Mouse (Mus musculus) stomach, embryonic 14.5 days (tissue): Measurements from ENCODE around the gene Dad1. TPM values are rescaled to one million over a fixed set of nuclear protein-coding genes. Genes with fewer than 3 reads are reported as not detected.
A peak's percentile ranks its signal among the peaks of the same experiment; 100 is the strongest.
"Not testable (repeated sequence)": the region's sequence is repeated elsewhere in the genome, so short reads cannot be mapped to it uniquely, and the experiment has no call there.

Source experiments
- ATAC-seq: fragments of 200-750 bp; cut with Nextera tagmentation; 2 replicates; pipeline ENCODE4 v1.8.0; 2017; ENCODE audit warnings: low read depth, moderate TSS enrichment; ENCODE audit not compliant: insufficient number of reproducible peaks, insufficient read depth, low FRiP score
- H3K27ac ChIP-seq: fragments of 300-500 bp; sonication (generic); 2 replicates; pipeline ENCODE4 v1.5.1; 2014; ENCODE audit warnings: mild to moderate bottlenecking, low read length, moderate library complexity, mixed read lengths
- H3K27me3 ChIP-seq: fragments of 300-500 bp; sonication (generic); 2 replicates; pipeline ENCODE4 v1.6.1; 2014; ENCODE audit warnings: low read length, control low read depth, mixed read lengths; ENCODE audit not compliant: control insufficient read depth, insufficient read depth
- H3K36me3 ChIP-seq: fragments of 300-500 bp; sonication (generic); 2 replicates; pipeline ENCODE4 v1.6.1; 2014; ENCODE audit warnings: mild to moderate bottlenecking, control low read depth, low read length, moderate library complexity, mixed read lengths; ENCODE audit not compliant: control insufficient read depth, insufficient read depth
- H3K4me1 ChIP-seq: fragments of 300-500 bp; sonication (generic); 2 replicates; pipeline ENCODE4 v1.6.1; 2014; ENCODE audit warnings: low read length, control low read depth, mixed read lengths; ENCODE audit not compliant: control insufficient read depth, insufficient read depth
- H3K4me2 ChIP-seq: fragments of 300-500 bp; sonication (generic); replicated peaks from 2 replicates; pipeline ENCODE4 v1.6.1; 2014; ENCODE audit warnings: low read depth, low read length, control low read depth
- H3K4me3 ChIP-seq: fragments of 300-500 bp; sonication (generic); 2 replicates; pipeline ENCODE4 v1.5.1; 2014; ENCODE audit warnings: low read depth, low read length, control low read depth
- H3K9ac ChIP-seq: fragments of 300-500 bp; sonication (generic); replicated peaks from 2 replicates; pipeline ENCODE4 v1.6.1; 2014; ENCODE audit warnings: low read depth, mild to moderate bottlenecking, control low read depth, low read length, moderate library complexity, mixed read lengths
- H3K9me3 ChIP-seq: fragments of 300-500 bp; sonication (generic); 2 replicates; pipeline ENCODE4 v1.6.1; 2016; ENCODE audit warnings: low read depth, low read length, control low read depth; ENCODE audit not compliant: control insufficient read depth
- WGBS: fragments of 180-500 bp; shearing (Covaris S2); extraction: QIAGEN DNeasy Blood & Tissue Kit; methylation state at CpG from one replicate; pipeline ENCODE4 v1.1.7; 2014; 5-methylcytosine and 5-hydroxymethylcytosine counted together
- polyA plus RNA-seq: library from polyadenylated mRNA; unstranded; fragments of >200 nt; fragmentation: Nextera tagmentation; extraction: Ambion mirVana; gene quantifications from 2 replicates; pipeline ENCODE4 v1.2.1, GENCODE M21; 2014

Dad1 gene
- polyA plus RNA-seq, 1 experiment from 2014 or later: 406 TPM

DNA sequence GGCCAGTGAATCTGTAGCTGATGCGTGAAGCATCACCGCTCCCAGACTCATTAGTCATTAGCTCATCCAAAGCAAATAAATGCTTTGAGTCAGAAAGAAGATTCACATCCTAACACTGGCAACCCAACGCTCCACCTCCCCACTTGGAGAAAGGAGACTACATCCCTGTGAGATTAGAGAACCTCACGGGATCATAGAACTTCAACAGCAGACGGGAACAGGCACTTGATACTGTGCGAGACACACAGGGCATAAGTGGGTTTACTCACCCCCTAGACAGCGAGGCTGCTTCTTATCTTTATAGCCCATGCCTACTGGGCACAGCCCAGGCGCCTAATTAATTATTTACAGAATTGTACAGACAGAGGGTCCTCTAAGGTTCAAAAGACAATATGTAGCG lies 21.8 kb downstream of the Dad1 start:
- Histone ChIP-seq H3K9ac (no peak overlapping the region), H3K4me3 (no peak overlapping the region), H3K4me2 (no peak overlapping the region), H3K4me1 (peaks cover 20% of the 10 kb centered on the region; the same call in 1 of the 2 replicates), H3K27ac (no peak overlapping the region), H3K36me3 (peaks cover 17% of the 10 kb centered on the region; the same call in 1 of the 2 replicates), H3K9me3 (no peaks in the 10 kb centered on the region), H3K27me3 (no peaks in the 10 kb centered on the region)
- ATAC-seq: no peak
- WGBS: 60% methylated on average over 9 of the region's 9 CpGs

DNA sequence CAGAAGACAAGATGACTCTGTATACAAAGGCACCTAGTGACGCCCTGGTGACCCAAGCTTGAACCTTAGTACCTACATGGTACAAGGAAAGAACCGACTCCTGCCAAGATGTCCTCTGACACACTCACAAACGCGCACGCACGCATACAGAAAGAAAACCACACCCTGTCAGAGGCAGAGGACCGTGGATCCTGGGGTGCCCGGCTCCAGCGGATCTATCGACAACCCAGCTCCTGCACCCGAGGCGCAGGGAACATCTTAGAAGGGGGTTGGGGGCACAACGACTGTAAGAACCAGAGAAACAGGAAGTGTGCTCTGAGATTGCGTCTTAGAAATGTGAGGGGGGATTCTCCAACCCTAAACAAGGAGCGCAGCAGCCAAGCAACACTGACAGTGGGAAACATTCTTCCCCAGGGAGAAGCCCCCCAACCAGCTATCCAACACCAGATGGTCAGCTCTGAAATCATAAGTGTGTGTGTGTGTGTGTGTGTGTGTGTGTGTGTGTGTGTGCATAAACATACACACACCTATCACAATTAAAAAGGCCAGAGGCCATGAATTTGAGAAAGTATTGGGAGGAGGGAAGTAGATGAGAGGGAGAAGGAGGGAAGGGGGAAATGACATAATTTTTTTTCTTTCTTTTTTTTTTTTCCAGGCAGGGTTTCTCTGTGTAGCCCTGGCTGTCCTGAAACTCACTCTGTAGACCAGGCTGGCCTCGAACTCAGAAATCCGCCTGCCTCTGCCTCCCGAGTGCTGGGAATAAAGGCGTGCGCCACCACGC lies 22.5 kb downstream of the Dad1 start:
- H3K4me1 ChIP-seq: peaks cover 22% of the 10 kb centered on the region; the same call in 1 of the 2 replicates
- ATAC-seq: no peak

DNA sequence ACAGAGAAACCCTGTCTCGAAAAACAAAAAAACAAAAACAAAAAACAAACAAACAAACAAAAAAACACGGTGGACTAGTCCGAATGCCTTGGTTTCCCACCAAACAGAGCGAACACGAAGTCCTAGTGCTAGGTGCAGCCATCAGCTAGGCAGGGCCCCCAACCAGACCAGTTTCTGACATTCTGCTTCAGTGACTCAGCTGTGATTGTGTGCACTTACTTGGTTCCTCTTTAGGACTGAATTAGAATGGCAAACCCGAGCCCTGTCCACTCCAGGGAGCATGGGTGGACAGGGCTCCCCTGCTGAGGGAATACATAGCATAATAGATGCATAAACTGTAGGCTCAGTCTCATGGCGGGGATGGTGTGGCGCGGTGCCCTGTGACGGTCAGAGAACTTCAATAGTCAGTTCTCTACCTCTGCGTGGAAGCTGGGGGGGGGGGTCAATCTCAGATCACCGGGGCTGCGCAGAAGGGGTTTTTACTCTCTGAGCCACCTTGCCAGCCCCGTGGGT lies 23.2 kb downstream of the Dad1 start:
- H3K4me2 ChIP-seq: no peak overlapping the region
- peaks cover 22% of the 10 kb centered on the region; the same call in 1 of the 2 replicates for H3K4me1 ChIP-seq
- H3K27ac ChIP-seq: no peak overlapping the region
- 73% methylated on average over 14 of the region's 14 CpGs for WGBS
- no peak for ATAC-seq
- H3K27me3 ChIP-seq: no peaks in the 10 kb centered on the region
- no peaks in the 10 kb centered on the region for H3K9me3 ChIP-seq
- no peak overlapping the region for H3K4me3 ChIP-seq
- H3K9ac ChIP-seq: no peak overlapping the region
- peaks cover 14% of the 10 kb centered on the region; the same call in 1 of the 2 replicates for H3K36me3 ChIP-seq

More for the DNA sequence above, 22.5 kb downstream of the Dad1 start:
- Histone ChIP-seq H3K27ac (no peak overlapping the region), H3K4me3 (no peak overlapping the region), H3K9ac (no peak overlapping the region), H3K4me2 (no peak overlapping the region), H3K9me3 (no peaks in the 10 kb centered on the region), H3K27me3 (no peaks in the 10 kb centered on the region), H3K36me3 (peaks cover 17% of the 10 kb centered on the region; the same call in 1 of the 2 replicates)
- WGBS: 72% methylated on average over 21 of the region's 21 CpGs

DNA sequence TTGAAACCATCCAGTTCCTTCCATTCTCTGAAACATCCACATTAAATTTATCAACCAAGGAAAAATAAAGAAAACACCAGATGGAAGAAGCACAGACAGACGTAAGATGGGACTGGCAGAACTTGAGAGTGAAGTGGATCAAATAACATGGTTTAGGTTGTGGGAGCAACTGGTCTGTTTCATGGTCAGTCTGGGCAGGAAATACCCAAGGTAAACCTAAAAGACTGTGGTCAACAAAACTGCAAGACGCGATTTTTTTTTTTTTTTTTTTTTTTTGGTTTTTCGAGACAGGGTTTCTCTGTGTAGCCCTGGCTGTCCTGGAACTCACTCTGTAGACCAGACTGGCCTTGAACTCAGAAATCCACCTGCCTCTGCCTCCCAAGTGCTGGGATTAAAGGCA lies 24.1 kb downstream of the Dad1 start:
- H3K9me3 ChIP-seq, H3K9ac ChIP-seq, H3K27ac ChIP-seq, ATAC-seq, H3K4me2 ChIP-seq, H3K27me3 ChIP-seq, H3K4me3 ChIP-seq, H3K36me3 ChIP-seq: not testable (repeated sequence)
- 78% methylated on average over 3 of the region's 4 CpGs for WGBS
- peaks cover 23% of the 10 kb centered on the region; the same call in 1 of the 2 replicates for H3K4me1 ChIP-seq

DNA sequence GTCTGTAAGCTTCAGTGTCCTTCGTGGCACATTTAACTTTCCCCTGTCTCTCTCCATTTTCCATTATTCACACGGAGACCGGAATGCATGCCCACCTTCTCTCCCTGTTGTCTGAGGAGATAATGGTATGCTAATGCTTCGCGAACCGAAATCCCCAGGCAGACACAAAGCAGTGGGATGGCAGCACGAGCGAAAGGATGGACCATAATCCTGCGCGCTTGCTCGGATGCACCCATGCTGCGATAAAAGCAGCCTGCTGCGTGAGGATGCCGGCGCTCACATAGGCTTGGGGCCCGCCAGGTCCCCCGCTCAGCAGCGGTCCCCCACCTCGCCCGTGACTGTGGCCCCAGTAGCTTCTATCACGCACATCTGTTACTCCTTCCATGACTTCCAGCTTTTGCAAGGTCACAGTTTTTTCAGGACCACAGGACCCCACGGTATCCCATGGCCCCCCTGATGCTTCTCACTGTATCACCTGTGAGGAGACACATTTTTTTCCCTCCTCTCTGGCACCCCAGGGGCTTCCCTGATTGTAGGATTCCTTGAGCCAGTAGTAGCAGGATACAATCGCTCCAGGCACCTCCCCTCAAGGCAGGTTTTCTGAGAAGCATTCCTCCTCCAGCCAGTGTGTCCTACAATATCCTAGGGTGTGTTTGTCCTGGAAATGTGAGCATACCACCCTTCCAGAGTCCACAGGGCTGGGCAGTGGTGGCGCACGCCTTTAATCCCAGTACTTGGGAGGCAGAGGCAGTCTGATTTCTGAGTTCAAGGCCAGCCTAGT lies 24.8 kb downstream of the Dad1 start:
- no peak overlapping the region for H3K27ac ChIP-seq
- H3K36me3 ChIP-seq: no peaks in the 10 kb centered on the region
- H3K4me1 ChIP-seq: peaks cover 29% of the 10 kb centered on the region
- H3K9ac ChIP-seq: no peak overlapping the region
- H3K9me3 ChIP-seq: no peaks in the 10 kb centered on the region
- ATAC-seq: no peak
- no peaks in the 10 kb centered on the region for H3K27me3 ChIP-seq
- H3K4me3 ChIP-seq: no peak overlapping the region
- 18% methylated on average over 25 of the region's 25 CpGs for WGBS
- H3K4me2 ChIP-seq: peak overlapping the region; percentile 8; the same call in 1 of the 2 replicates

DNA sequence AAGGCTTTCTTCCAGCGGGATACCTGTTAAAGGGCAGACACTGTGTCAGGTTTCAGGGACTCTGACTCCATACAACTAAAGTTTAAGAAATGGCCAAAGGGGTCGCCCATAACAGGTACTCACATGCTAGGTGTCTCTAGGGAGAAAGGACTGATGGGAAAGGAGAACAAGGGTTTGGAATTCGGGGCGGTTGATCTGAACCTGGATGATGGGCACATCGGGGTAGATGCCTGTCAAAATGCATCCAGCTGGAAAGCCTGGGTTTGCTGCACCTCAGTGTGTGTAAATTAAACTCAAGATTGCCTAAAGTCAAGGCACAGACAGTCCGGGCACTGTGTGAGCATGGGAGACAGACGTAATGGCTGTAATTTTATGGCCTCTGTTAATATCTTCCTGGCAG lies 25.4 kb downstream of the Dad1 start:
- Histone ChIP-seq H3K9ac (no peak overlapping the region), H3K36me3 (no peaks in the 10 kb centered on the region), H3K4me2 (peak overlapping the region; percentile 42; the same call in 1 of the 2 replicates), H3K9me3 (no peaks in the 10 kb centered on the region), H3K27ac (no peak overlapping the region), H3K27me3 (no peaks in the 10 kb centered on the region), H3K4me1 (peaks cover 24% of the 10 kb centered on the region), H3K4me3 (no peak overlapping the region)
- WGBS: 26% methylated on average over 7 of the region's 7 CpGs
- ATAC-seq: no peak

DNA sequence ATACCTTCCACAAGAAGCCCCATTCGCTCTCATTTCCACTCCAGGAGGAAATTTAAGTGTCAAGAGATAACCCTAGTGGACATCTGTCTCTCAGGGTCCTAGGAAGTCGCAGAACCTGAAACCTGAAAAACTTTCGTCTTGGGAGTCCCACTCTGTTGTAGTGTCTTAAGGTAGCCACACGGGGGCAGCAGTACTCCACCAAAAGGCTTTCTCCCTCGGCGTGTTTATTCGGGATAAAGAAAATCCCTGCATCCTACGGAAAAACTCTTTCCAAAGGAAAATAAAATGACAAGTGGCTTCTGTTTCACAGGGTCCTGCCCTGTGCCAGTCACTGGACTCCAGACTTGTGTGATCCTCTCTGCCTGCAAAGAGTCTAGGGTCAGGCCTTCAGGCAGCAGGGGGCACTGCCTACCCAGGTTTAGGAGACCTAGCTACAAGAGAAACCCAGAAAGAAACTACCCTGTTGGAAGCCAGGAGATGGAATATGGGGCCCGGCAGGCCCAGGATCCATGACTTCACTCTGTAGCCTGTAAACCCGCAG lies 25.9 kb downstream of the Dad1 start:
- Histone ChIP-seq H3K9ac (no peak overlapping the region), H3K27me3 (no peaks in the 10 kb centered on the region), H3K9me3 (no peaks in the 10 kb centered on the region), H3K27ac (no peak overlapping the region), H3K36me3 (no peaks in the 10 kb centered on the region), H3K4me3 (peak overlapping the region; percentile 15; the same call in 1 of the 2 replicates), H3K4me2 (peak overlapping the region; percentile 42), H3K4me1 (peaks cover 19% of the 10 kb centered on the region)
- peak; percentile 30; the same call in 1 of the 2 replicates for ATAC-seq
- under 1% methylated on average over 10 of the region's 10 CpGs for WGBS
